Mouse (Mus musculus) liver, adult 2 months (tissue): ENCODE measurements around the gene Rps15a.

Source experiments
- CTCF ChIP-seq: fragments of 200-500 bp; IDR thresholded peaks from 2 replicates; pipeline ENCODE4 v1.5.1; 2011; ENCODE audit warnings: low read depth, low read length, control low read depth
- POLR2A ChIP-seq: fragments of 200-500 bp; IDR thresholded peaks from 2 replicates; pipeline ENCODE4 v1.6.1; 2011; ENCODE audit warnings: low read length, control low read depth; ENCODE audit not compliant: insufficient read depth; ENCODE audit errors: extremely low read depth

- TF ChIP-seq CTCF = no peak
- no peak for TF ChIP-seq POLR2A
Observed at GRCm38 (mm10) chr7:118141271-118141670, 25.3 kb upstream of the Rps15a start.
